Mouse (Mus musculus): ENCODE data around the gene Hacl1. TPM values are rescaled to one million over a fixed set of nuclear protein-coding genes. Genes with fewer than 3 reads are reported as not detected.

Gene Hacl1
- polyA plus RNA-seq, 1 experiment from 2014 or later = 13.5 TPM

GRCm38 (mm10) chr14:31647991-31648390, 6.9 kb upstream of the Hacl1 start:
- ATAC-seq (ENCODE audit: low read depth) = no peak
- no peaks in the 10 kb centered on the region for H3K36me3 ChIP-seq (ENCODE audit: control insufficient read depth, insufficient read depth, low read length)
- no peaks in the 10 kb centered on the region for H3K27me3 ChIP-seq (ENCODE audit: control insufficient read depth, insufficient read depth, low read length)
- 92% methylated on average over 10 of the region's 10 CpGs for WGBS
- no peaks in the 10 kb centered on the region for H3K9me3 ChIP-seq (ENCODE audit: control insufficient read depth, low read length)
- no peak overlapping the region for H3K9ac ChIP-seq (replicated peaks; ENCODE audit: low read depth, low read length)
- no peak overlapping the region for H3K4me2 ChIP-seq (ENCODE audit: low read depth, low read length)
- H3K4me1 ChIP-seq (ENCODE audit: control insufficient read depth, insufficient read depth, low read length) = no peaks in the 10 kb centered on the region
- H3K27ac ChIP-seq (ENCODE audit: low read depth, low read length) = no peak overlapping the region
- H3K4me3 ChIP-seq (ENCODE audit: low read depth, low read length) = no peak overlapping the region

GRCm38 (mm10) chr14:31645920-31646319, 4.8 kb upstream of the Hacl1 start:
- 91% methylated on average over 7 of the region's 7 CpGs for WGBS
- H3K27ac ChIP-seq (ENCODE audit: low read depth, low read length) = no peak overlapping the region
- H3K4me2 ChIP-seq (ENCODE audit: low read depth, low read length) = no peak overlapping the region
- H3K9me3 ChIP-seq (ENCODE audit: control insufficient read depth, low read length) = no peaks in the 10 kb centered on the region
- H3K36me3 ChIP-seq (ENCODE audit: control insufficient read depth, insufficient read depth, low read length) = no peaks in the 10 kb centered on the region
- no peaks in the 10 kb centered on the region for H3K27me3 ChIP-seq (ENCODE audit: control insufficient read depth, insufficient read depth, low read length)
- no peak for ATAC-seq (ENCODE audit: low read depth)
- H3K4me3 ChIP-seq (ENCODE audit: low read depth, low read length) = no peak overlapping the region
- H3K4me1 ChIP-seq (ENCODE audit: control insufficient read depth, insufficient read depth, low read length) = peaks cover 3% of the 10 kb centered on the region; the same call in 1 of the 2 replicates
- H3K9ac ChIP-seq (replicated peaks; ENCODE audit: low read depth, low read length) = no peak overlapping the region

- WGBS = 72% methylated on average over 3 of the region's 3 CpGs
- H3K27ac ChIP-seq (ENCODE audit: low read depth, low read length) = no peak overlapping the region
Observed at GRCm38 (mm10) chr14:31644931-31645547, 4.0 kb upstream of the Hacl1 start.

GRCm38 (mm10) chr14:31644183-31644830, 3.2 kb upstream of the Hacl1 start:
- H3K4me1 ChIP-seq (ENCODE audit: control insufficient read depth, insufficient read depth, low read length) = peaks cover 8% of the 10 kb centered on the region; the same call in 1 of the 2 replicates
- no peaks in the 10 kb centered on the region for H3K9me3 ChIP-seq (ENCODE audit: control insufficient read depth, low read length)
- no peaks in the 10 kb centered on the region for H3K27me3 ChIP-seq (ENCODE audit: control insufficient read depth, insufficient read depth, low read length)
- H3K27ac ChIP-seq (ENCODE audit: low read depth, low read length) = no peak overlapping the region
- 91% methylated on average over 5 of the region's 5 CpGs for WGBS
- H3K4me3 ChIP-seq (ENCODE audit: low read depth, low read length) = no peak overlapping the region
- ATAC-seq (ENCODE audit: low read depth) = no peak
- no peak overlapping the region for H3K9ac ChIP-seq (replicated peaks; ENCODE audit: low read depth, low read length)
- no peaks in the 10 kb centered on the region for H3K36me3 ChIP-seq (ENCODE audit: control insufficient read depth, insufficient read depth, low read length)
- no peak overlapping the region for H3K4me2 ChIP-seq (ENCODE audit: low read depth, low read length)

More at GRCm38 (mm10) chr14:31644931-31645547, 4.0 kb upstream of the Hacl1 start:
- no peak for ATAC-seq (ENCODE audit: low read depth)
- H3K9me3 ChIP-seq (ENCODE audit: control insufficient read depth, low read length) = no peaks in the 10 kb centered on the region
- no peak overlapping the region for H3K9ac ChIP-seq (replicated peaks; ENCODE audit: low read depth, low read length)
- H3K36me3 ChIP-seq (ENCODE audit: control insufficient read depth, insufficient read depth, low read length) = no peaks in the 10 kb centered on the region
- peaks cover 7% of the 10 kb centered on the region; the same call in 1 of the 2 replicates for H3K4me1 ChIP-seq (ENCODE audit: control insufficient read depth, insufficient read depth, low read length)
- H3K27me3 ChIP-seq (ENCODE audit: control insufficient read depth, insufficient read depth, low read length) = no peaks in the 10 kb centered on the region
- no peak overlapping the region for H3K4me2 ChIP-seq (ENCODE audit: low read depth, low read length)
- no peak overlapping the region for H3K4me3 ChIP-seq (ENCODE audit: low read depth, low read length)

- no peaks in the 10 kb centered on the region for H3K36me3 ChIP-seq (ENCODE audit: control insufficient read depth, insufficient read depth, low read length)
- peak overlapping the region; percentile 62 for H3K4me2 ChIP-seq (ENCODE audit: low read depth, low read length)
- H3K9ac ChIP-seq (replicated peaks; ENCODE audit: low read depth, low read length) = peak overlapping the region; percentile 63; the same call in 1 of the 2 replicates
- no peak for ATAC-seq (ENCODE audit: low read depth)
- 80% methylated on average over 9 of the region's 9 CpGs for WGBS
- H3K4me1 ChIP-seq (ENCODE audit: control insufficient read depth, insufficient read depth, low read length) = peaks cover 8% of the 10 kb centered on the region; the same call in 1 of the 2 replicates
- no peaks in the 10 kb centered on the region for H3K27me3 ChIP-seq (ENCODE audit: control insufficient read depth, insufficient read depth, low read length)
- no peak overlapping the region for H3K27ac ChIP-seq (ENCODE audit: low read depth, low read length)
- peak overlapping the region; percentile 65 for H3K4me3 ChIP-seq (ENCODE audit: low read depth, low read length)
- H3K9me3 ChIP-seq (ENCODE audit: control insufficient read depth, low read length) = no peaks in the 10 kb centered on the region
Observed at GRCm38 (mm10) chr14:31641506-31642155, 545 bp upstream of the Hacl1 start.

- Histone ChIP-seq H3K4me1 (ENCODE audit: control insufficient read depth, insufficient read depth, low read length) (peaks cover 8% of the 10 kb centered on the region; the same call in 1 of the 2 replicates), H3K4me3 (ENCODE audit: low read depth, low read length) (peak within 1 kb of the TSS; percentile 65), H3K9me3 (ENCODE audit: control insufficient read depth, low read length) (no peaks in the 10 kb centered on the region), H3K9ac (replicated peaks; ENCODE audit: low read depth, low read length) (peak within 1 kb of the TSS; percentile 63), H3K27me3 (ENCODE audit: control insufficient read depth, insufficient read depth, low read length) (no peaks in the 10 kb centered on the region), H3K36me3 (ENCODE audit: control insufficient read depth, insufficient read depth, low read length) (no peaks in the 10 kb centered on the region), H3K4me2 (ENCODE audit: low read depth, low read length) (peak within 1 kb of the TSS; percentile 62), H3K27ac (ENCODE audit: low read depth, low read length) (peak within 1 kb of the TSS; percentile 82)
- peak; percentile 55 for ATAC-seq (ENCODE audit: low read depth)
- WGBS = 4% methylated on average over 26 of the region's 26 CpGs
Observed at GRCm38 (mm10) chr14:31640346-31640889, 668 bp downstream of the Hacl1 start, which contains the start of gene Gm49387. Gene Gm49387 (minus strand): TSS chr14:31640878.

- no peaks in the 10 kb centered on the region for H3K27me3 ChIP-seq (ENCODE audit: control insufficient read depth, insufficient read depth, low read length)
- no peak overlapping the region for H3K4me2 ChIP-seq (ENCODE audit: low read depth, low read length)
- H3K4me3 ChIP-seq (ENCODE audit: low read depth, low read length) = no peak overlapping the region
- H3K36me3 ChIP-seq (ENCODE audit: control insufficient read depth, insufficient read depth, low read length) = no peaks in the 10 kb centered on the region
- H3K9ac ChIP-seq (replicated peaks; ENCODE audit: low read depth, low read length) = no peak overlapping the region
- H3K27ac ChIP-seq (ENCODE audit: low read depth, low read length) = no peak overlapping the region
- WGBS = 43% methylated on average over 7 of the region's 7 CpGs
- no peak for ATAC-seq (ENCODE audit: low read depth)
- H3K9me3 ChIP-seq (ENCODE audit: control insufficient read depth, low read length) = no peaks in the 10 kb centered on the region
- H3K4me1 ChIP-seq (ENCODE audit: control insufficient read depth, insufficient read depth, low read length) = no peaks in the 10 kb centered on the region
Observed at GRCm38 (mm10) chr14:31630677-31631076, 10.4 kb downstream of the Hacl1 start.

- Histone ChIP-seq H3K9ac (replicated peaks; ENCODE audit: low read depth, low read length) (no peak overlapping the region), H3K4me2 (ENCODE audit: low read depth, low read length) (no peak overlapping the region), H3K4me3 (ENCODE audit: low read depth, low read length) (no peak overlapping the region), H3K27ac (ENCODE audit: low read depth, low read length) (no peak overlapping the region), H3K27me3 (ENCODE audit: control insufficient read depth, insufficient read depth, low read length) (no peaks in the 10 kb centered on the region), H3K4me1 (ENCODE audit: control insufficient read depth, insufficient read depth, low read length) (no peaks in the 10 kb centered on the region), H3K36me3 (ENCODE audit: control insufficient read depth, insufficient read depth, low read length) (no peaks in the 10 kb centered on the region), H3K9me3 (ENCODE audit: control insufficient read depth, low read length) (no peaks in the 10 kb centered on the region)
- ATAC-seq (ENCODE audit: low read depth) = no peak
- 87% methylated on average over 12 of the region's 12 CpGs for WGBS
Observed at GRCm38 (mm10) chr14:31622748-31623147, 18.3 kb downstream of the Hacl1 start.
